Mouse (Mus musculus): ENCODE measurements around the gene Tpbpb. TPM values are rescaled to one million over a fixed set of nuclear protein-coding genes. Genes with fewer than 3 reads are reported as not detected.
"Not testable (repeated sequence)": the region's sequence is repeated elsewhere in the genome, so short reads cannot be mapped to it uniquely, and the experiment has no call there.

Gene Tpbpb
- polyA plus RNA-seq (2015; fragmentation: Nextera tagmentation; extraction: Ambion mirVana) = not detected in 2 replicates

DNA sequence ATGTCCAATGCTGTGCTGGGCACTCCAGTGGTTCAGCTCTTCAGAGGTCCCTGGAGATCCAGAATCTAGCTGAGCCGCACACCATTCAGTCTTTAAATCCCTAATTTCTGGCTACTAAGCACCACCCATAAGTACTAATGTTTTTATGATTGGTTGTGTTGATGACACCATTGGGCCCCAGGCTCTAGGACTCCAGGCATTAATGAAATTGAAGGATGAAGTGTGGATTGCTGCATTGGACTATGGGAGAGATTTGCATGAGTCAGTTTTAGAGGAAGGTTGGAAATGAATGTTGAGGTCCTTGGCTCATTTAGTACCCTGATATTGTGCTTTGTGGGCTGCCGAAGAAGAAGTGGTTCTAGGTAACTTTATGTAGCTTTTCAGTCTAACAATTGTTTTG lies at the start of gene Tpbpb:
Gene Tpbpb (minus strand): TSS at position 101 of the 400 bp plus-strand sequence.
- H3K27ac ChIP-seq; H3K4me2 ChIP-seq; H3K36me3 ChIP-seq; H3K9me3 ChIP-seq; H3K4me3 ChIP-seq; H3K27me3 ChIP-seq; ATAC-seq (ENCODE audit: insufficient number of reproducible peaks, insufficient read depth, low FRiP score, low TSS enrichment, low read depth); H3K9ac ChIP-seq; H3K4me1 ChIP-seq: not testable (repeated sequence)
- WGBS = 78% methylated on average over 2 of the region's 2 CpGs

DNA sequence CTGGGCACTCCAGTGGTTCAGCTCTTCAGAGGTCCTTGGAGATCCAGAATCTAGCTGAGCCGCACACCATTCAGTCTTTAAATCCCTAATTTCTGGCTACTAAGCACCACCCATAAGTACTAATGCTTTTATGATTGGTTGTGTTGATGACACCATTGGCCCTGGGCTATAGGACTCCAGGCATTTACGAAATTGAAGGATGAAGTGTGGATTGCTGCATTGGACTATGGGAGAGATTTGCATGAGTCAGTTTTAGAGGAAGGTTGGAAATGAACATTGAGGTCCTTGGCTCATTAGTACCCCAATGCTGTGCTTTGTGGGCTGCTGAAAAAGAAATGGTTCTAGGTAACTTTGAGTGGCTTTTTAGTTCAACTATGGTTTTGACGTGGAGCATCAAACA lies 37.2 kb upstream of the Tpbpb start, which contains the start of gene Tpbpa:
Gene Tpbpa (minus strand): TSS at position 101 of the 400 bp plus-strand sequence.
- H3K4me2 ChIP-seq; H3K4me1 ChIP-seq; H3K9ac ChIP-seq; H3K27ac ChIP-seq; ATAC-seq (ENCODE audit: insufficient number of reproducible peaks, insufficient read depth, low FRiP score, low TSS enrichment, low read depth); H3K9me3 ChIP-seq; H3K27me3 ChIP-seq; H3K36me3 ChIP-seq; H3K4me3 ChIP-seq: not testable (repeated sequence)
- WGBS = 77% methylated on average over 3 of the region's 3 CpGs

DNA sequence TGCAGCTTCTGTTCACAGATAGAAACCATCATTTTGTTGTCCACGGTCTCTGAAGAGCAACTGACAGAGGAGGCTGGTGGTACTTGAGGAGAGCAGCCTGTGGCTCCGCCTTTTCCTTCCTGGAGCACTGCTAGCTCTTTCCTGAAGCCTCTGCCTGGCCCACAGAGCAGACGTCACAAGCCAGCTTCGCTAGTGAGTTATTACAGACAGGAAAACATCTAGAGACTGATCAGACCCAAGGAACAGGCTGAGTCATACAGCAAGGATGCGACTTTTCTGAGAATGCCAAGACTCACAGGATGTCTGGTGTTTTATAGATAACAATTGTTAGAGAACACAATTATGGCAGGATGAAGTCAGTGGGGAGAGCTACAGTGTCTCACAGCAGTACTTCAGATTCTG lies 31.8 kb upstream of the Tpbpb start, which contains the start of the genes Gm49391 and Ctla2a:
Gene Gm49391 (minus strand): TSS at position 72 of the 402 bp plus-strand sequence.
Gene Ctla2a (minus strand): TSS at position 126 of the 402 bp plus-strand sequence.
- no peak within 1 kb of the TSS for H3K4me3 ChIP-seq
- 65% methylated on average over 5 of the region's 5 CpGs for WGBS
- ATAC-seq (ENCODE audit: insufficient number of reproducible peaks, insufficient read depth, low FRiP score, low TSS enrichment, low read depth) = no peak

DNA sequence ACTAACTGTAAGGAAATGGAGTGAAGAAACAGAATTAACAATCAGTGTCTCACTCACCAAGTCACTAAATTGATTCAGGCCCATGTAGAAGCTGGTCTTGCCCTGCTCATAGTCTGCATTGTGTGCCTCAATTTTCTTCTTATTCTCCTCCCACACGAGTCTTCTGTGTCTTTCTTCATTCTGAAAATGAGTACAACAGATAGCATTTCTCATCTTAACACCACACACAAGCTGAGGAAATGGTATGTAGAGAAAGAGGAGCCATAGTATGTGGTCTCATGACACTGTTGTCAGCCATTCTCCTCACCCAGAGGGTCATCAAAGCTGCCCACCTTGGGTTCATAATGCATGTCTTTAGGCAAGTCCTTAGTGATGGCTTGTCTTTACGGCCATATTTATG lies 30.8 kb upstream of the Tpbpb start, which contains the start of gene Gm49393:
Gene Gm49393 (minus strand): TSS at position 101 of the 400 bp plus-strand sequence.
- H3K4me1 ChIP-seq; ATAC-seq (ENCODE audit: insufficient number of reproducible peaks, insufficient read depth, low FRiP score, low TSS enrichment, low read depth); H3K9ac ChIP-seq; H3K27me3 ChIP-seq; H3K9me3 ChIP-seq; H3K36me3 ChIP-seq; H3K27ac ChIP-seq; H3K4me3 ChIP-seq; H3K4me2 ChIP-seq: not testable (repeated sequence)
- 65% methylated on average over 2 of the region's 2 CpGs for WGBS

More for the DNA sequence above, 31.8 kb upstream of the Tpbpb start, which contains the start of the genes Gm49391 and Ctla2a:
- Histone ChIP-seq H3K9ac (no peak within 1 kb of the TSS), H3K4me1 (no peaks in the 10 kb centered on the region), H3K27ac (no peak within 1 kb of the TSS), H3K9me3 (no peaks in the 10 kb centered on the region), H3K4me2 (no peak within 1 kb of the TSS), H3K36me3 (no peaks in the 10 kb centered on the region), H3K27me3 (no peaks in the 10 kb centered on the region)

DNA sequence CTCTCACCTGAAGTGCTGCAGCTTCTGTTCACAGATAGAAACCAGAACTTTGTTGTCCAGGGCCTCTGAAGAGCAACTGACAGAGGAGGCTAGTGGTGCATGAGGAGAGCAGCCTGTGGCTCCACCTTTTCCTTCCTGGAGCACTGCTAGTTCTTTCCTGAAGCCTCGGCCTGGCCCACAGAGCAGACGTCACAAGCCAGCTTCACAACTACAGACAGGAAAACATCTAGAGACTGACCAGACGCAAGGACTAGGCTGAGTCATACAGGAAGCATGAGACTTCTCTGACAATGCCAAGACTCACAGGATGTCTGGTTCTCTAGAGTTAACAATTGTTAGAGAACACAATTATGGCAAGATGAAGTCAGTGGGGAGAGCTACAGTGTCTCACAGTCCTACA lies 7.4 kb downstream of the Tpbpb start, which contains the start of gene Ctla2b:
Gene Ctla2b (minus strand): TSS at position 120 of the 400 bp plus-strand sequence.
- H3K27me3 ChIP-seq = no peaks in the 10 kb centered on the region
- no peak within 1 kb of the TSS for H3K27ac ChIP-seq
- no peak within 1 kb of the TSS for H3K4me3 ChIP-seq
- no peak within 1 kb of the TSS for H3K9ac ChIP-seq
- H3K4me1 ChIP-seq = no peaks in the 10 kb centered on the region
- WGBS = 69% methylated on average over 3 of the region's 3 CpGs
- H3K36me3 ChIP-seq = no peaks in the 10 kb centered on the region
- ATAC-seq (ENCODE audit: insufficient number of reproducible peaks, insufficient read depth, low FRiP score, low TSS enrichment, low read depth) = no peak
- no peak within 1 kb of the TSS for H3K4me2 ChIP-seq
- H3K9me3 ChIP-seq = no peaks in the 10 kb centered on the region

DNA sequence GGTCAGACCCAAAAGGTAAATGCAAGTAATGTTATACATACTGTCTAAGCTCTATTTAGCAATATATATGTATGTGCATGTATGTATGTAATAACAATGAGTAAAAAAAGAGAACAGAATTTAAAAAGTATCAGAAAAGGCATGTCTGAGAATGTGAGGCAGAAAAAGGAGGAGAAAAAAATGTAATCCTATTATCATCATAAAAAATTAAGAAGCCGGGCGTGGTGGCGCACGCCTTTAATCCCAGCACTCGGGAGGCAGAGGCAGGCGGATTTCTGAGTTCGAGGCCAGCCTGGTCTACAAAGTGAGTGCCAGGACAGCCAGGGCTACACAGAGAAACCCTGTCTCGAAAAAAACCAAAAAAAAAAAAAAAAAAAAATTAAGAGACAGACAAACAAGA lies 7.9 kb downstream of the Tpbpb start, which contains the start of gene Gm49392:
Gene Gm49392 (minus strand): TSS at position 101 of the 400 bp plus-strand sequence.
- WGBS = 84% methylated on average over 8 of the region's 8 CpGs
- H3K9me3 ChIP-seq; ATAC-seq (ENCODE audit: insufficient number of reproducible peaks, insufficient read depth, low FRiP score, low TSS enrichment, low read depth): not testable (repeated sequence)

DNA sequence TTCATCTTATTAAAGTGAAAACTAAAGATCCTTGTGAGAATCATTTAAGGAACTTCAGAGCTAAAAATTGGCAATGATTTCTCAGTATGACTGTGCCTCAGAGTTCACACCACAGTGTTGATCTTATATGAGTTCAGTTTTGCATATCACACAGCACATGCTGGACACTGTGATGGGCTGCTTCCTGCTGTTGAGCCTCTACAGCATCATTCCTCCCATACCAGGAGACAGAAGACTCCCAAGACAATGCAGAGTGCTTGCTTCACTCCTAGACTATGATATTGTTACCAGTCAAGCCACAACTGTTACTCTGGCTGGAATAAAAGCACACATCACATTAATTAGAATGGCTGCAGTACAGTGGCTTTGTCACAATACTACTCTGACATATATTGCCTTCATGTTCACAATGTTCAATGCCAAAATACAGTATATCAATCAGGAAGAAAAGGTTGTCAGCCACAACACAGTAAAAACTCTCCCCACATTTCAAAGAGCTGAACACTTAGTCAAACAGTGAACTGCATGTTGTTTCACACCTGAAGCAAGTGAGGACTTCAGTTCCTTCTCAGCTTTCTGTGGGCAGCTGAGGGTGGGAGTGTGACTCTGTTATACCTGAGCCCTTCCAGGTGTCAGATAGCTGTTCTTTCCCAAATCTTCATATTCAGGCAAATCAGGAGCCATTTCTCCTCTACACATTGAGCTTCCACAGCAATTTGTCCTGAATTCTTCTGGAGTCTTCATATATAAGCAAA lies 9.1 kb downstream of the Tpbpb start:
- H3K27me3 ChIP-seq = no peaks in the 10 kb centered on the region
- H3K4me3 ChIP-seq = no peak overlapping the region
- no peaks in the 10 kb centered on the region for H3K36me3 ChIP-seq
- no peak overlapping the region for H3K4me2 ChIP-seq
- no peaks in the 10 kb centered on the region for H3K9me3 ChIP-seq
- H3K9ac ChIP-seq = no peak overlapping the region
- H3K27ac ChIP-seq = no peak overlapping the region
- no peaks in the 10 kb centered on the region for H3K4me1 ChIP-seq
- no peak for ATAC-seq (ENCODE audit: insufficient number of reproducible peaks, insufficient read depth, low FRiP score, low TSS enrichment, low read depth)

More for the DNA sequence above, 7.9 kb downstream of the Tpbpb start, which contains the start of gene Gm49392:
- H3K27me3 ChIP-seq, H3K27ac ChIP-seq, H3K36me3 ChIP-seq, H3K4me1 ChIP-seq, H3K4me3 ChIP-seq, H3K9ac ChIP-seq, H3K4me2 ChIP-seq: not testable (repeated sequence)

DNA sequence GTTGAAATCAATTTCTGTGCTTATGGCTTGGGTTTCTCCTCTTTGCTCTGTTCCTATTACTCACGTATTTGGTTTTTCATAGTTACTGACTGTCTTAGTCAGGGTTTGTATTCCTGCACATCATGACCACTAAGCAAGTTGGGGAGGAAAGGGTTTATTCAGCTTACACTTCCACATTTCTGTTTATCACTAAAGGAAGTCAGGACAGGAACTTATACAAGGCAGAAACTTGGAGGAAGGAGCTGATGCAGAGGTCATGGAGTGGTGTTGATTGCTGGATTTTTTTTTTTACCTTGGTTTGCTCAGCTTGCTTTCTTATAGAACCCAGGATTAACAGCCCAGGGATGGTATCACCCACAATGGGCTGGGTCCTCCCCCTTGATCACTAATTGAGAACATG lies 12.4 kb downstream of the Tpbpb start:
- no peaks in the 10 kb centered on the region for H3K4me1 ChIP-seq
- 86% methylated on average over 1 of the region's 1 CpGs for WGBS
- H3K9ac ChIP-seq = no peak overlapping the region
- H3K4me2 ChIP-seq = no peak overlapping the region
- H3K4me3 ChIP-seq = no peak overlapping the region
- no peaks in the 10 kb centered on the region for H3K9me3 ChIP-seq
- H3K27me3 ChIP-seq = no peaks in the 10 kb centered on the region
- H3K27ac ChIP-seq = no peak overlapping the region
- H3K36me3 ChIP-seq = no peaks in the 10 kb centered on the region
- ATAC-seq (ENCODE audit: insufficient number of reproducible peaks, insufficient read depth, low FRiP score, low TSS enrichment, low read depth) = no peak

DNA sequence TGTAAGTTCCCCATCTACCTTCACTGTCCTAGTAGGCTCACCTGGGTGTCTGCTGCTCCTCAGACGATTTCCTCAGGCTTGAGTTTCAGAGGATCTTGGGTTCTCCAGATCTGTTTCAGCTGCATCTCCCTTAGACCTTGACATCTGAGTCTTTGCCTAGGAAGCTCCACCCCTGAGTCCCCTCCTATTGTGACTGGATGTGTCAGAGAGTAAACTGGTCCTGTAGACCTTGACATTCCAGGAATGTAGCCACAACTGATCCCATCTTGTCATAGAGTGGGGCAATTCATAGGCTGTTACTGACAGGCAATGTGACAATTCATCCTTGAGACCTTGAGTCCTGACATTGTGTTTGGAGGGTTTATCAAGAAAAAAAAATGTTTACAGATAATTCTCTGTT lies 40.4 kb downstream of the Tpbpb start, which contains the start of gene 4930486L24Rik:
Gene 4930486L24Rik (minus strand): TSS at position 195 of the 400 bp plus-strand sequence.
- Histone ChIP-seq H3K36me3 (no peaks in the 10 kb centered on the region), H3K4me1 (no peaks in the 10 kb centered on the region), H3K27ac (no peak within 1 kb of the TSS), H3K4me2 (no peak within 1 kb of the TSS), H3K9me3 (no peaks in the 10 kb centered on the region), H3K4me3 (no peak within 1 kb of the TSS), H3K9ac (no peak within 1 kb of the TSS), H3K27me3 (no peaks in the 10 kb centered on the region)
- 61% methylated on average over 1 of the region's 1 CpGs for WGBS
- ATAC-seq (ENCODE audit: insufficient number of reproducible peaks, insufficient read depth, low FRiP score, low TSS enrichment, low read depth) = no peak

Other genes with a start within 250 kb of the Tpbpb start
- gene BC051665, start 118.5 kb downstream of the Tpbpb start, polyA plus RNA-seq (2015; fragmentation: Nextera tagmentation; extraction: Ambion mirVana) = not detected in 2 replicates
- gene Ctsll3, start 102.0 kb downstream of the Tpbpb start, polyA plus RNA-seq (2015; fragmentation: Nextera tagmentation; extraction: Ambion mirVana) = not detected in 2 replicates
- gene 4930486L24Rik, start 40.4 kb downstream of the Tpbpb start, polyA plus RNA-seq (2015; fragmentation: Nextera tagmentation; extraction: Ambion mirVana) = 0.39 and 0.42 TPM in 2 replicates
- not detected in 2 replicates for gene Gm49392, start 8.0 kb downstream of the Tpbpb start, polyA plus RNA-seq (2015; fragmentation: Nextera tagmentation; extraction: Ambion mirVana)
- gene Ctla2b, start 7.4 kb downstream of the Tpbpb start, polyA plus RNA-seq (2015; fragmentation: Nextera tagmentation; extraction: Ambion mirVana) = 1.5 and 5.0 TPM in 2 replicates
- gene Gm49393, start 30.7 kb upstream of the Tpbpb start, polyA plus RNA-seq (2015; fragmentation: Nextera tagmentation; extraction: Ambion mirVana) = not detected in 2 replicates
- gene Gm49391, start 31.7 kb upstream of the Tpbpb start, polyA plus RNA-seq (2015; fragmentation: Nextera tagmentation; extraction: Ambion mirVana) = 1.3 and 2.8 TPM in 2 replicates
- gene Ctla2a, start 31.7 kb upstream of the Tpbpb start, polyA plus RNA-seq (2015; fragmentation: Nextera tagmentation; extraction: Ambion mirVana) = 19.2 and 23.0 TPM in 2 replicates
- not detected in 2 replicates for gene Tpbpa, start 37.1 kb upstream of the Tpbpb start, polyA plus RNA-seq (2015; fragmentation: Nextera tagmentation; extraction: Ambion mirVana)
- gene Ctsj, start 101.1 kb upstream of the Tpbpb start, polyA plus RNA-seq (2015; fragmentation: Nextera tagmentation; extraction: Ambion mirVana) = not detected in 2 replicates
- gene Ctsq, start 135.8 kb upstream of the Tpbpb start, polyA plus RNA-seq (2015; fragmentation: Nextera tagmentation; extraction: Ambion mirVana) = not detected in 2 replicates

Measured in embryonic facial prominence, embryonic 13.5 days (tissue).